Mouse (Mus musculus): ENCODE measurements around the gene Ndufa9.

DNA sequence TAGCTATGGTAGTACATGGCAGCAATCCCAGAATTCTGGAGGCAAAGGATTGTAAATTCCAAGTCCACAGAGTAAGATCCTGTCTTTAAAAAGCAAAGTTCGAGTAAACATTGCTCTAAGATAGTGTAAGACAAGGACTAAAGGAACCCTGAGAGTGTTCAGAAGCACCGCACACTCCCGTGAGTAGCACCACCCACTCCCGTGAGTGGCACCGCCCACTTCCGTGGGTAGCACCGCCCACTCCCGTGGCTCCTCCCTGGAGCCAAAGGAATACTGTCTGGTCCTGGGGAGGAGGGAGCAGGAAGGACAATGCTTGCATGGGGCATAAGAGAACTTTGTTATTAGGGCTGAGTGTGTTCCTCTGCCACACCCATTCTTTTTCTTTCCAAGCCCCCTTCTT is 60.1 kb downstream of the Ndufa9 start:
- TF ChIP-seq CTCF (IDR thresholded peaks at IDR 0.05; ENCODE audit: extremely low read depth, insufficient read length, insufficient replicate concordance, low read depth, low read length), result no peak
- TF ChIP-seq POLR2A (IDR thresholded peaks at IDR 0.05; ENCODE audit: low read depth, low read length), result no peak

Data from small intestine, adult 2 months (tissue).